Mouse (Mus musculus) liver, embryonic 16.5 days (tissue): ENCODE measurements around the gene Slc8b1. TPM values are rescaled to one million over a fixed set of nuclear protein-coding genes. Genes with fewer than 3 reads are reported as not detected.
"Not testable (repeated sequence)": the region's sequence is repeated elsewhere in the genome, so short reads cannot be mapped to it uniquely, and the experiment has no call there.

Experiments used
- ATAC-seq: fragments of 200-750 bp; cut with Nextera tagmentation; 2 replicates; pipeline ENCODE4 v1.8.0; 2017; ENCODE audit warnings: low read depth, mild to moderate bottlenecking, moderate number of reproducible peaks, moderate library complexity
- H3K27ac ChIP-seq: fragments of 300-500 bp; sonication (generic); 2 replicates; pipeline ENCODE4 v1.5.1; 2014; ENCODE audit warnings: mild to moderate bottlenecking, low read length
- H3K27me3 ChIP-seq: fragments of 300-500 bp; sonication (generic); 2 replicates; pipeline ENCODE4 v1.6.1; 2014; ENCODE audit warnings: low read depth, low read length, mixed read lengths; ENCODE audit not compliant: control insufficient read depth, insufficient read depth
- H3K36me3 ChIP-seq: fragments of 300-500 bp; sonication (generic); 2 replicates; pipeline ENCODE4 v1.6.1; 2014; ENCODE audit warnings: mild to moderate bottlenecking; ENCODE audit not compliant: control insufficient read depth, insufficient read depth
- H3K4me1 ChIP-seq: fragments of 300-500 bp; sonication (generic); 2 replicates; pipeline ENCODE4 v1.6.1; 2014; ENCODE audit warnings: low read depth, low read length, mixed read lengths; ENCODE audit not compliant: control insufficient read depth
- H3K4me2 ChIP-seq: fragments of 300-500 bp; sonication (generic); 2 replicates; pipeline ENCODE4 v1.6.1; 2014; ENCODE audit warnings: low read depth, low read length, mixed read lengths
- H3K4me3 ChIP-seq: fragments of 300-500 bp; sonication (generic); 2 replicates; pipeline ENCODE4 v1.5.1; 2014; ENCODE audit warnings: low read depth, mild to moderate bottlenecking, low read length
- H3K9ac ChIP-seq: fragments of 300-500 bp; sonication (generic); 2 replicates; pipeline ENCODE4 v1.6.1; 2014; ENCODE audit warnings: low read depth, low read length
- H3K9me3 ChIP-seq: fragments of 300-500 bp; sonication (generic); replicated peaks from 2 replicates; pipeline ENCODE4 v1.6.1; 2016; ENCODE audit warnings: low read length; ENCODE audit not compliant: control insufficient read depth
- WGBS: fragments of 180-500 bp; shearing (Covaris S2); extraction: QIAGEN DNeasy Blood & Tissue Kit; methylation state at CpG from one replicate; pipeline ENCODE4 v1.1.7; 2014; ENCODE audit not compliant: insufficient replicate concordance; 5-methylcytosine and 5-hydroxymethylcytosine counted together
- polyA plus RNA-seq: library from polyadenylated mRNA; unstranded; fragments of >200 nt; fragmentation: Nextera tagmentation; extraction: Ambion mirVana; gene quantifications from 2 replicates; pipeline ENCODE4 v1.2.1, GENCODE M21; 2015

Gene Slc8b1
- polyA plus RNA-seq, 1 experiment from 2014 or later, result 9.2 TPM

- 75% methylated on average over 8 of the region's 8 CpGs for WGBS
- no peaks in the 10 kb centered on the region; the same call in 1 of the 2 replicates for H3K36me3 ChIP-seq
Measured at GRCm38 (mm10) chr5:120490679-120491192, 20.2 kb upstream of the Slc8b1 start.

GRCm38 (mm10) chr5:120492437-120492836 lies 18.5 kb upstream of the Slc8b1 start:
- no peaks in the 10 kb centered on the region for H3K4me1 ChIP-seq
- no peak overlapping the region for H3K9ac ChIP-seq
- no peak overlapping the region for H3K4me3 ChIP-seq
- H3K9me3 ChIP-seq, result no peaks in the 10 kb centered on the region
- H3K36me3 ChIP-seq, result no peaks in the 10 kb centered on the region; the same call in 1 of the 2 replicates
- H3K27me3 ChIP-seq, result no peaks in the 10 kb centered on the region
- 73% methylated on average over 11 of the region's 11 CpGs for WGBS
- H3K27ac ChIP-seq, result no peak overlapping the region
- no peak overlapping the region for H3K4me2 ChIP-seq
- ATAC-seq, result no peak

More at GRCm38 (mm10) chr5:120490679-120491192, 20.2 kb upstream of the Slc8b1 start:
- Histone ChIP-seq H3K4me2 (no peak overlapping the region), H3K27ac (no peak overlapping the region), H3K9ac (no peak overlapping the region), H3K27me3 (no peaks in the 10 kb centered on the region), H3K4me3 (no peak overlapping the region), H3K4me1 (no peaks in the 10 kb centered on the region), H3K9me3 (no peaks in the 10 kb centered on the region)
- no peak for ATAC-seq

GRCm38 (mm10) chr5:120493440-120493839 lies 17.5 kb upstream of the Slc8b1 start:
- no peak overlapping the region for H3K27ac ChIP-seq
- H3K4me1 ChIP-seq, result no peaks in the 10 kb centered on the region
- no peaks in the 10 kb centered on the region for H3K9me3 ChIP-seq
- H3K36me3 ChIP-seq, result no peaks in the 10 kb centered on the region; the same call in 1 of the 2 replicates
- no peak overlapping the region for H3K4me2 ChIP-seq
- ATAC-seq, result no peak
- H3K9ac ChIP-seq, result no peak overlapping the region
- WGBS, result 84% methylated on average over 6 of the region's 6 CpGs
- H3K4me3 ChIP-seq, result no peak overlapping the region
- H3K27me3 ChIP-seq, result no peaks in the 10 kb centered on the region

GRCm38 (mm10) chr5:120493873-120494395 lies 17.0 kb upstream of the Slc8b1 start:
- H3K4me3 ChIP-seq, result no peak overlapping the region
- H3K4me1 ChIP-seq, result no peaks in the 10 kb centered on the region
- no peaks in the 10 kb centered on the region for H3K9me3 ChIP-seq
- ATAC-seq, result no peak
- H3K9ac ChIP-seq, result no peak overlapping the region
- H3K4me2 ChIP-seq, result no peak overlapping the region
- H3K27ac ChIP-seq, result no peak overlapping the region
- no peaks in the 10 kb centered on the region for H3K27me3 ChIP-seq
- WGBS, result 76% methylated on average over 9 of the region's 9 CpGs
- H3K36me3 ChIP-seq, result no peaks in the 10 kb centered on the region; the same call in 1 of the 2 replicates

- H3K9me3 ChIP-seq, result no peaks in the 10 kb centered on the region
- ATAC-seq, result no peak
- H3K27me3 ChIP-seq, result no peaks in the 10 kb centered on the region
- no peaks in the 10 kb centered on the region; the same call in 1 of the 2 replicates for H3K36me3 ChIP-seq
- no peak overlapping the region for H3K27ac ChIP-seq
- no peaks in the 10 kb centered on the region for H3K4me1 ChIP-seq
- H3K4me2 ChIP-seq, result no peak overlapping the region
- 75% methylated on average over 10 of the region's 10 CpGs for WGBS
- no peak overlapping the region for H3K9ac ChIP-seq
- H3K4me3 ChIP-seq, result no peak overlapping the region
Measured at GRCm38 (mm10) chr5:120495064-120495702, 15.8 kb upstream of the Slc8b1 start.

GRCm38 (mm10) chr5:120495703-120496226 lies 15.2 kb upstream of the Slc8b1 start:
- 79% methylated on average over 13 of the region's 13 CpGs for WGBS
- Histone ChIP-seq H3K9ac (no peak overlapping the region), H3K9me3 (no peaks in the 10 kb centered on the region), H3K4me1 (no peaks in the 10 kb centered on the region), H3K36me3 (no peaks in the 10 kb centered on the region; the same call in 1 of the 2 replicates), H3K4me2 (no peak overlapping the region), H3K27me3 (no peaks in the 10 kb centered on the region), H3K27ac (no peak overlapping the region), H3K4me3 (no peak overlapping the region)
- no peak for ATAC-seq

- Histone ChIP-seq H3K9me3 (no peaks in the 10 kb centered on the region), H3K4me2 (no peak overlapping the region), H3K27ac (no peak overlapping the region), H3K9ac (no peak overlapping the region), H3K36me3 (no peaks in the 10 kb centered on the region; the same call in 1 of the 2 replicates), H3K27me3 (no peaks in the 10 kb centered on the region), H3K4me3 (no peak overlapping the region), H3K4me1 (no peaks in the 10 kb centered on the region; the same call in 1 of the 2 replicates)
- no peak for ATAC-seq
- 66% methylated on average over 3 of the region's 3 CpGs for WGBS
Measured at GRCm38 (mm10) chr5:120497071-120497470, 13.9 kb upstream of the Slc8b1 start.

- H3K9me3 ChIP-seq, result no peaks in the 10 kb centered on the region
- H3K27me3 ChIP-seq, result no peaks in the 10 kb centered on the region
- ATAC-seq, result no peak
- no peak overlapping the region for H3K4me3 ChIP-seq
- peaks cover 11% of the 10 kb centered on the region for H3K4me1 ChIP-seq
- H3K27ac ChIP-seq, result no peak overlapping the region
- H3K4me2 ChIP-seq, result no peak overlapping the region
- 59% methylated on average over 4 of the region's 4 CpGs for WGBS
- H3K36me3 ChIP-seq, result no peaks in the 10 kb centered on the region
- H3K9ac ChIP-seq, result no peak overlapping the region
Measured at GRCm38 (mm10) chr5:120499202-120499601, 11.8 kb upstream of the Slc8b1 start.

GRCm38 (mm10) chr5:120500609-120501008 lies 10.4 kb upstream of the Slc8b1 start:
- not testable (repeated sequence) for H3K4me3 ChIP-seq, ATAC-seq, H3K36me3 ChIP-seq, H3K9ac ChIP-seq, H3K27me3 ChIP-seq, H3K9me3 ChIP-seq, H3K4me2 ChIP-seq, H3K27ac ChIP-seq
- WGBS, result 74% methylated on average over 9 of the region's 9 CpGs
- peaks cover 16% of the 10 kb centered on the region for H3K4me1 ChIP-seq
